Mouse (Mus musculus): Measurements from ENCODE around the gene Hyal3. TPM values are rescaled to one million over a fixed set of nuclear protein-coding genes. Genes with fewer than 3 reads are reported as not detected.
A peak's percentile ranks its signal among the peaks of the same experiment; 100 is the strongest.

The Hyal3 gene
- polyA plus RNA-seq, 1 experiment from 2014 or later, result 1.7 TPM

DNA sequence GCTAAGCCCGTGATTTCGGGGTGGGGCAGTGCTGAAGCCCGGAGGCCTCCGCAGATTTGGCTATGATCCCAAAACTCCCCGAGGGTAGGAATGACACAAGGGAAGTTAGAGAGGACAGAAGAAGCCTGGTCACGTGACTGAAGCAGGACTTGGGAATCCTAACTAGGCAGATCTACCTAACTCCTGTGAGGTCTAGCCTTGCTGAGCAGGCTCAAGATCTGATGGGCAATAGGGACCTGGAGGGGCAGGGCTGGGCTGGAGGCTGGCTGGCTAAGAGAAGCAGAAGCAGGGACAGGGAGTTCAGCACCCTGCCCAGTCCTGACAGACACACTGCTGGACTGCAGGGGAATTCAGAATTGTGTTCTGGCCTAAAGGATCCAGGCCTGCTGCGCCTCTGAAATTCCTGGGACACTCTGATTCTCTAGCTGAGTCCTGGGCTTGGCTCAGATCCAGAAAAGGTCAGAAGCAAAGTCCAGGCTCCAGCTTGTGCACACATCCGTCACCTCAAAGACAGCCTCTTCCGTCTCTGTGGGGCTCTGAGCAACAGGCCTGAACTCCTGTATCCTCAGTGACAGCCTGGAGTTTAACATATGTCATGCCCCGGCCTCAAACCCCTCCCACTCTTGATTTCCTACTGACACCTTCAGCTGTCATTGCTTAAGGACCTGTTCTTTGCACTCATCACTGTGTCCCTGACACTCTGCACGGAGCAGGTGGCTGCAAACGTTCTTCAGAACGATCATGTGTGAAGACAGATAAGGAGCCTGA lies 38.3 kb downstream of the Hyal3 start:
- no peak overlapping the region for H3K9ac ChIP-seq (replicated peaks; ENCODE audit: low read depth)
- 9% methylated on average over 13 of the region's 13 CpGs for WGBS

DNA sequence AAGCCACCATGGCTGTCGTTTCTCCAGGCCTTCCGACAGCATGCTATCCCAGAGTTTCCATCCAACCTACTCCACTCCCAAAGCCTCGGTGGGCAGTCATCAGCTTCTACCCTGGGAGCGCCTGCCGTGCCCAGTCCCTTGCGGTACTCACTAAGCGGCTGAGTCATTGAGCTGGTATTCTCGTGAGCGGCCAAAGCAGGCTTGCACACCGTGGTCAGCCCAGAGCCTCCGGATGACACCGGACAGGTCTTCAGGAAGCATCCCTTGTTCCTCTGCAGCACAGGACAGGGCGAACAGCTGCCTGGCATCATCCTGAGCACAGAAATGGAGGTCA lies 38.9 kb downstream of the Hyal3 start:
- Histone ChIP-seq H3K27me3 (replicated peaks; ENCODE audit: insufficient read depth, low read length) (no peaks in the 10 kb centered on the region), H3K4me1 (ENCODE audit: insufficient read depth, low read depth, low read length) (peaks cover 19% of the 10 kb centered on the region; the same call in 1 of the 2 replicates), H3K9me3 (ENCODE audit: low read length) (no peaks in the 10 kb centered on the region), H3K27ac (ENCODE audit: low read length) (peak overlapping the region; percentile 86), H3K4me2 (replicated peaks; ENCODE audit: low read depth, low read length) (no peak overlapping the region), H3K4me3 (ENCODE audit: low read depth, low read length) (no peak overlapping the region), H3K9ac (replicated peaks; ENCODE audit: low read depth) (no peak overlapping the region), H3K36me3 (ENCODE audit: insufficient read depth, low read length) (peaks cover 47% of the 10 kb centered on the region)
- peak; percentile 13 for ATAC-seq
- no peak for DNase-seq (ENCODE audit: low spot score)
- 37% methylated on average over 13 of the region's 13 CpGs for WGBS
- TF ChIP-seq EP300 (IDR thresholded peaks at IDR 0.05) (no peak), CTCF (IDR thresholded peaks at IDR 0.05) (no peak)

More for the DNA sequence above, 38.3 kb downstream of the Hyal3 start:
- Histone ChIP-seq H3K27ac (ENCODE audit: low read length) (peak overlapping the region; percentile 86), H3K4me3 (ENCODE audit: low read depth, low read length) (no peak overlapping the region), H3K4me2 (replicated peaks; ENCODE audit: low read depth, low read length) (no peak overlapping the region), H3K9me3 (ENCODE audit: low read length) (no peaks in the 10 kb centered on the region), H3K4me1 (ENCODE audit: insufficient read depth, low read depth, low read length) (peaks cover 19% of the 10 kb centered on the region; the same call in 1 of the 2 replicates), H3K27me3 (replicated peaks; ENCODE audit: insufficient read depth, low read length) (no peaks in the 10 kb centered on the region), H3K36me3 (ENCODE audit: insufficient read depth, low read length) (peaks cover 48% of the 10 kb centered on the region)
- TF ChIP-seq CTCF (IDR thresholded peaks at IDR 0.05), result no peak
- TF ChIP-seq EP300 (IDR thresholded peaks at IDR 0.05), result peak; percentile 71
- ATAC-seq (peak; percentile 88), DNase-seq (ENCODE audit: low spot score) (peak; percentile 90)

DNA sequence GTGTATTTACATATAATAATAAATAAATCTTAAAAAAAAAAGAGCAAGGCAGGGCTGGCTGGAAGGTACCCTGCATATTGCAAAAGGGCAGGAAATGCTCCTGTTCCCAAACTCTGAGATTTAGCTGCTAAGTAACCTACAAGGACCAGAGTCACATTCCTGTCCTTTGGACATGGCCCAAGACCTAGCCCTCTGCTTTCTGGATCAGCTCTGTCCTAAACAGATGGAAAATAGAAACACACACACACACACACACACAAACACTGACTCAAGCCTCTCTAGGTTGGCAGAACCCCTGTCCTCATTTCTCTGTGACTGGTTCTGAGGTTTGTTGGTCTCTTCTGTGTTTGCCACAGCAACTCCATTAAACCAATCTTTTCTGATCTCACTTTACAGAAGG lies 40.3 kb downstream of the Hyal3 start:
- H3K36me3 ChIP-seq (ENCODE audit: insufficient read depth, low read length), result peaks cover 37% of the 10 kb centered on the region
- H3K27ac ChIP-seq (ENCODE audit: low read length), result no peak overlapping the region
- no peaks in the 10 kb centered on the region for H3K9me3 ChIP-seq (ENCODE audit: low read length)
- H3K9ac ChIP-seq (replicated peaks; ENCODE audit: low read depth), result no peak overlapping the region
- DNase-seq (ENCODE audit: low spot score), result peak; percentile 43
- H3K4me2 ChIP-seq (replicated peaks; ENCODE audit: low read depth, low read length), result no peak overlapping the region
- no peak overlapping the region for H3K4me3 ChIP-seq (ENCODE audit: low read depth, low read length)
- no peak for ATAC-seq
- TF ChIP-seq EP300 (IDR thresholded peaks at IDR 0.05), result no peak
- no peak for TF ChIP-seq CTCF (IDR thresholded peaks at IDR 0.05)
- H3K27me3 ChIP-seq (replicated peaks; ENCODE audit: insufficient read depth, low read length), result no peaks in the 10 kb centered on the region
- peaks cover 19% of the 10 kb centered on the region; the same call in 1 of the 2 replicates for H3K4me1 ChIP-seq (ENCODE audit: insufficient read depth, low read depth, low read length)

DNA sequence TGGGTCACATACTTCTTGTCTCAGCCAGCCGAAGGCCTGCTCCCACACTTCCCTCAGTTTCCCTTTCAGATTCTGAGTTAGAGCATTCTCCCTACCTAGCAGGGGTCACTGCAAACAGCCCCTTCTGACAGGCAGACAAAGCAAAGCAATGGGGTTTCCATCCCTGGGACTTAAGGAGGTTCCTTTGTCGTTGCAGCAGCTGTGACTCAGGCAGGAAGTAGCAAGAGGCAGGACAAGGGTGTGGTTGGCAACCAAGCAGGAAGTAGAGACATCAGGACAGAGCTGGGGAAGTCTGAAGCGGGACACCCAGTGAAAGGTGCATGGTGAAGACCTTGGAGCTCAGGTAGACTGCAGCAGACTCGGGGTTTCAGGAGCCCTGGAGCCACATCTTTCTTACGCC lies 43.9 kb downstream of the Hyal3 start:
- TF ChIP-seq EP300 (IDR thresholded peaks at IDR 0.05) (peak; percentile 67; the same call in 1 of the 2 replicates), CTCF (IDR thresholded peaks at IDR 0.05) (no peak)
- H3K9ac ChIP-seq (replicated peaks; ENCODE audit: low read depth), result no peak overlapping the region
- peaks cover 37% of the 10 kb centered on the region for H3K4me1 ChIP-seq (ENCODE audit: insufficient read depth, low read depth, low read length)
- WGBS, result 54% methylated on average over 5 of the region's 5 CpGs
- 0 out of 2 replicates have a peak overlapping the region, but pooled peaks have one; percentile 9 for H3K4me2 ChIP-seq (replicated peaks; ENCODE audit: low read depth, low read length)
- no peak overlapping the region for H3K4me3 ChIP-seq (ENCODE audit: low read depth, low read length)
- no peaks in the 10 kb centered on the region for H3K27me3 ChIP-seq (replicated peaks; ENCODE audit: insufficient read depth, low read length)
- ATAC-seq (peak; percentile 35), DNase-seq (ENCODE audit: low spot score) (peak; percentile 82)
- H3K27ac ChIP-seq (ENCODE audit: low read length), result peak overlapping the region; percentile 86
- peaks cover 16% of the 10 kb centered on the region for H3K36me3 ChIP-seq (ENCODE audit: insufficient read depth, low read length)
- H3K9me3 ChIP-seq (ENCODE audit: low read length), result no peaks in the 10 kb centered on the region

DNA sequence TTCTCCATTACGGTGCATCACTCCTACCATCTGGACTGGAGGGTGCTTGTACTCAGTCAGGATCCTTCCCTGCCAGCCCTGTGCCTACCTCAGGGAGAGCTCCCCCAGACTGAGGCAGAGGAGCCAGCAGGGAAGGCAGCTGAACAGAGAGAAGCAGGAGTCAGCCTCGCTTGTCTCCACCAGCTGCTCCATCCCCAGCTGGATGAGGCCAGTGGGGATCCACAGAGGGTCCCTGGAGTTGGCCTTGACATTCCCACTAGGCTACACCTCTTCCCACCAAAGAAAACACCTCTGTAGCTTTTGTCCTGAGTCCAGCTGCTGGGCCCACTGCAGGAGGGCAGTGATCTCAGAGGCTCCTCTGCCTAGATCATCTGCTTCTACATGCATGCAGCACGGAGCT lies 44.3 kb downstream of the Hyal3 start:
- peak overlapping the region; percentile 86 for H3K27ac ChIP-seq (ENCODE audit: low read length)
- H3K4me3 ChIP-seq (ENCODE audit: low read depth, low read length), result no peak overlapping the region
- DNase-seq (ENCODE audit: low spot score), result no peak
- no peaks in the 10 kb centered on the region for H3K27me3 ChIP-seq (replicated peaks; ENCODE audit: insufficient read depth, low read length)
- H3K4me2 ChIP-seq (replicated peaks; ENCODE audit: low read depth, low read length), result 0 out of 2 replicates have a peak overlapping the region, but pooled peaks have one; percentile 9
- peaks cover 36% of the 10 kb centered on the region for H3K4me1 ChIP-seq (ENCODE audit: insufficient read depth, low read depth, low read length)
- ATAC-seq, result no peak
- no peak for TF ChIP-seq EP300 (IDR thresholded peaks at IDR 0.05)
- no peak for TF ChIP-seq CTCF (IDR thresholded peaks at IDR 0.05)
- H3K9ac ChIP-seq (replicated peaks; ENCODE audit: low read depth), result no peak overlapping the region
- 85% methylated on average over 3 of the region's 3 CpGs for WGBS
- H3K36me3 ChIP-seq (ENCODE audit: insufficient read depth, low read length), result peaks cover 16% of the 10 kb centered on the region
- H3K9me3 ChIP-seq (ENCODE audit: low read length), result no peaks in the 10 kb centered on the region

DNA sequence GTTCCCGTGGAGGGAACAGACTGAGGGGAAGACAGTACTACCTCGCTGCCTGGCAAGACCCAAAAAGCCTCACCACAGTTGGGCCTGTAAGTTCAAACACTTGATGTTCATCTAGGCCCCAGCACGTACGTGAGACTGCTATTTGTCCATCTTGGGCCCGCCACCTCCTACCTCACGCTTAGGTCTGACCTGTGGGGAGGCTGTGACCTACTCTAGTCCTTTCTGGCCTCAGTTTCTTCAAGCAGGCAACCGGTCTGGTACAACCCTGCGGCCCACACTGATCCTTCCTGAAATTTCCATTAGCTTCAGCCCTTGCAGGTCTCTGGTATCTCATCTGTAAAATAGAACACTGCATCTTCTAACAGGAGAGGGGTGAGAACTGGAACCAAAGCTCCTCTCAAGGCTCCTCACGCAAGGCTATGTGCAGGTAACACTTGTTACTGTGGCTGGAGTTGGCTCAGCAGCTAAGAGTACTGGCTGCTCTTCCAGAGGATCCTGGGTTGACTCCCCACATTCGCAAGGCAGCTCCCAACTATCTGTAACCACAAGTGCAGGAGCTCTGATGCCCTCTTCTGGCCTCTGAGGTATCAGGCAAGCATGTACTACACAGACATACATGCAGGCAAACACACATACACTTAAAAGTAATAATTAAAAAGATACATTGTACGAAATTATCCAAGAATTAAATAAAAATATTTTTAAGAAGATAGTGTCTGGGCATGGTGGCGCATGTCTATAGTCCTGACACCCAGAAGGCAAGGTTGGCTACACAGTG lies 44.9 kb downstream of the Hyal3 start:
- DNase-seq (ENCODE audit: low spot score) (no peak), ATAC-seq (no peak)
- WGBS, result 85% methylated on average over 12 of the region's 12 CpGs
- H3K9ac ChIP-seq (replicated peaks; ENCODE audit: low read depth), result no peak overlapping the region
- H3K9me3 ChIP-seq (ENCODE audit: low read length), result no peaks in the 10 kb centered on the region
- TF ChIP-seq CTCF (IDR thresholded peaks at IDR 0.05) (peak; percentile 57), EP300 (IDR thresholded peaks at IDR 0.05) (no peak)
- H3K27ac ChIP-seq (ENCODE audit: low read length), result peak overlapping the region; percentile 86
- H3K4me2 ChIP-seq (replicated peaks; ENCODE audit: low read depth, low read length), result no peak overlapping the region
- no peak overlapping the region for H3K4me3 ChIP-seq (ENCODE audit: low read depth, low read length)
- no peaks in the 10 kb centered on the region for H3K27me3 ChIP-seq (replicated peaks; ENCODE audit: insufficient read depth, low read length)
- peaks cover 37% of the 10 kb centered on the region for H3K4me1 ChIP-seq (ENCODE audit: insufficient read depth, low read depth, low read length)
- peaks cover 11% of the 10 kb centered on the region; the same call in 1 of the 2 replicates for H3K36me3 ChIP-seq (ENCODE audit: insufficient read depth, low read length)

All from lung, postnatal 0 days (tissue).